Mouse (Mus musculus) embryonic facial prominence, embryonic 15.5 days (tissue): Measurements from ENCODE around the gene Mt1. TPM values are rescaled to one million over a fixed set of nuclear protein-coding genes. Genes with fewer than 3 reads are reported as not detected.
"Not testable (repeated sequence)": the region's sequence is repeated elsewhere in the genome, so short reads cannot be mapped to it uniquely, and the experiment has no call there.

Source experiments
- ATAC-seq: fragments of 200-750 bp; cut with Nextera tagmentation; 2 replicates; pipeline ENCODE4 v1.8.0; 2017; ENCODE audit warnings: low read depth, moderate TSS enrichment; ENCODE audit not compliant: insufficient number of reproducible peaks, low FRiP score, low TSS enrichment
- H3K27ac ChIP-seq: fragments of 300-500 bp; sonication (generic); replicated peaks from 2 replicates; pipeline ENCODE4 v1.5.1; 2015; ENCODE audit warnings: mild to moderate bottlenecking, inconsistent platforms
- H3K27me3 ChIP-seq: fragments of 300-500 bp; sonication (generic); 2 replicates; pipeline ENCODE4 v1.6.1; 2015; ENCODE audit warnings: inconsistent platforms
- H3K36me3 ChIP-seq: fragments of 300-500 bp; sonication (generic); 2 replicates; pipeline ENCODE4 v1.6.1; 2015; ENCODE audit warnings: mild to moderate bottlenecking, inconsistent platforms
- H3K4me1 ChIP-seq: fragments of 300-500 bp; sonication (generic); 2 replicates; pipeline ENCODE4 v1.6.1; 2015; ENCODE audit warnings: inconsistent platforms
- H3K4me2 ChIP-seq: fragments of 300-500 bp; sonication (generic); replicated peaks from 2 replicates; pipeline ENCODE4 v1.6.1; 2015; ENCODE audit warnings: mild to moderate bottlenecking, inconsistent platforms
- H3K4me3 ChIP-seq: fragments of 300-500 bp; sonication (generic); replicated peaks from 2 replicates; pipeline ENCODE4 v1.5.1; 2015; ENCODE audit warnings: mild to moderate bottlenecking, inconsistent platforms
- H3K9ac ChIP-seq: fragments of 300-500 bp; sonication (generic); 2 replicates; pipeline ENCODE4 v1.6.1; 2015; ENCODE audit warnings: inconsistent platforms
- H3K9me3 ChIP-seq: fragments of 300-500 bp; sonication (generic); replicated peaks from 2 replicates; pipeline ENCODE4 v1.6.1; 2016; ENCODE audit warnings: inconsistent platforms
- WGBS: fragments of 180-500 bp; shearing (Covaris S2); methylation state at CpG from one replicate; pipeline ENCODE4 v1.1.7; 2015; 5-methylcytosine and 5-hydroxymethylcytosine counted together
- polyA plus RNA-seq: library from polyadenylated mRNA; unstranded; fragments of >200 nt; fragmentation: Nextera tagmentation; extraction: Ambion mirVana; gene quantifications from 2 replicates; pipeline ENCODE4 v1.2.1, GENCODE M21; 2015

Gene Mt1
- polyA plus RNA-seq, 1 experiment from 2014 or later = 306 TPM

DNA sequence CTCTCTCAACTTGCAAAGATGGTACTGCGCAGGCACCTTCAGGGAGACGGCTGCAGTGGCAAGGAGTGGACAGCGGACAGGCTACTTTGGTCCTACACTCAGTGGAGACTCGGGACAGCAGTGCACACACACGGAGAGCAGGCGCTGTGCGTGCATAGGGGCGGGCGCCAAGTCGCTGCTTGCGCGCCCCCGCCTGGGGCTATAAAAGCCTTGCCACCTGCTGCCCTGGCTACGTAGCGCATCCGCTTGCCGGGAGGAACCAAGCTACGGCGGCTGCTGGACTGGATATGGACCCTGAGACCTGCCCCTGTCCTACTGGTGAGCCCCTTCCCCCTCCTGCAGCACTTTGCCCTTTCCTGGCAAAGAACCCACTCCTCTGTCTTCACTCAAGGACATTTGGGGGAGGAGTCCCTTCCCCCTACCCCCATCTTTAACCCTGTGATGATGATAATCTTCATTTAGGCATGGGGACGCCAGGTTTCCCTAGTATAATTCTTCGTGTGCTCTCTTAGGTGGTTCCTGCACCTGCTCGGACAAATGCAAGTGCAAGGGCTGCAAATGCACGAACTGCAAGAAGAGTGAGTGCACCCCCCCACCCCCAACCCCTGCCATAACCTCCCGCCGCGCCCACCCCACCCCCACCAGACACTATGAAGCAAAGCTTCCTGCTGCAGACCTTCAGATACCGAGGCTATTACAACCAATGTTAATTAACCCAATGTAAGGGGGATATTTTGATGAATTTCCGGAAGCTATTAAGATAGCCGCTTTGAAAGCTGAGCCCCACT lies 26.2 kb upstream of the Mt1 start, which contains the start of gene Mt3:
Gene Mt3, plus strand, starts transcription at position 95 of the 788 bp plus-strand sequence.
- WGBS = 2% methylated on average over 27 of the region's 29 CpGs
- Histone ChIP-seq H3K9ac (no peak within 1 kb of the TSS), H3K4me3 (peak within 1 kb of the TSS; percentile 21), H3K27ac (no peak within 1 kb of the TSS), H3K4me2 (peak within 1 kb of the TSS; percentile 46), H3K9me3 (no peaks in the 10 kb centered on the region), H3K4me1 (peaks cover 16% of the 10 kb centered on the region), H3K36me3 (no peaks in the 10 kb centered on the region), H3K27me3 (peaks cover 28% of the 10 kb centered on the region)
- peak; percentile 61; the same call in 1 of the 2 replicates for ATAC-seq

DNA sequence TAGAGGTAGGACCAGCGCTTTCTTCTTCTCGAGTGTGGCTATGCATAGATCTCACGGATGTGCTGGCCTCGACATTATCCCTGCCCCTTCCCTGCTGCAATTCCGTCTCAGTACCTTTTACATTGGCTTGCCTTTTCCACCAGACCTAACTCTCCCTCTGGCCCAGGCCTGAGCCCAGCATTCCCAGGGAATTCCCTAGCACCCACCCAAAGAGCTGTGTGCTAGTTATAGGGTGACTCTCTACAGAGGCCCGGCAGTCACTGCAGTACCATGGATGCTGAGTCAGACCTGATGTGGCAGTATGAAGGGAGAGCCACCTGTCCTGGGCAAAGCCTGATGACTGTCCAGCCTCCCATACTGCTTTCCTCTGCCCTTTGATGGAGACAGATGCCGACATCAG lies 25.4 kb upstream of the Mt1 start:
- WGBS = 34% methylated on average over 7 of the region's 7 CpGs

DNA sequence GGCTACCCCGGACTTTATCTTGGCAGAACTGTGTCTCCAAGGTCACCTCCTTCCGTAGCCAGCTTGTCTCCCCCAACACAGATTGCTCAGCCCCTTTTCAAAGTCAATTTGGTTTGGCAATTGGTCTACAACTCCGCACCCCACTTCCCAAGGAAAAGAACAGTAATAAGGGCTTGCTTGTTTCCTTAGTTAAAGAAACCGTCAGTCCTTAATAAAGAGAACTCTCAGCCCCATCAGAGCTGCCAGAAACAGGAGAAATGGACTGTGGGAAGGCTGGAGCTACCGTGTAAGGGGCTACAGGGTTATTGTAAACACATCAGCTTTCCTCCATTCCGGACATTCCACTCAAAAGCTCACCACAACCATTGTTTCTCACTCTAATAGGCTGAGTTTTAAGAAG lies 24.3 kb upstream of the Mt1 start:
- Histone ChIP-seq H3K4me2 (no peak overlapping the region), H3K27me3 (peaks cover 28% of the 10 kb centered on the region), H3K4me1 (peaks cover 16% of the 10 kb centered on the region), H3K36me3 (no peaks in the 10 kb centered on the region), H3K9ac (no peak overlapping the region), H3K27ac (no peak overlapping the region), H3K9me3 (no peaks in the 10 kb centered on the region), H3K4me3 (no peak overlapping the region)
- 46% methylated on average over 6 of the region's 6 CpGs for WGBS
- no peak for ATAC-seq

More for the DNA sequence above, 25.4 kb upstream of the Mt1 start:
- H3K4me2 ChIP-seq = no peak overlapping the region
- ATAC-seq = no peak
- no peak overlapping the region for H3K4me3 ChIP-seq
- peaks cover 28% of the 10 kb centered on the region for H3K27me3 ChIP-seq
- H3K36me3 ChIP-seq = no peaks in the 10 kb centered on the region
- no peaks in the 10 kb centered on the region for H3K9me3 ChIP-seq
- peaks cover 16% of the 10 kb centered on the region for H3K4me1 ChIP-seq
- H3K9ac ChIP-seq = no peak overlapping the region
- no peak overlapping the region for H3K27ac ChIP-seq

DNA sequence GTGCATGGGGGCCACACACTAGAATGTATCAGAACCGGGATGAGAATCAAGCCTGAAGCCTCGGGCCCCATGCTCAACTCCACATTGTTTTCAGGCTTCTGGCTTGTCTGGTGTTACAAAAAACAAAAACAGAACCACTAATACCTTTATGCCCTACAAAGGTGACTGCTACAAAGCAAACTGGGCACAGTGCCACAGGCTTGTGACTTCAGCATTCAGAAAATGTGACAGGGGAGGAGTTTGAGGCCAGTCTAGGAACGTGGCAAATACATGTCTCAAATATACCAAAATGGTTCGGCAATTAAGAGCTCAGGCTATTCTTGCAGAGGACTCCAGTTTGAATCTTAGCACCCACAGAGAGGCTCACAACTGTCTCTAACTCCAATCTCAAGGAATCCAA lies 22.8 kb upstream of the Mt1 start:
- H3K27me3 ChIP-seq = peaks cover 28% of the 10 kb centered on the region
- no peaks in the 10 kb centered on the region for H3K36me3 ChIP-seq
- no peaks in the 10 kb centered on the region for H3K9me3 ChIP-seq
- no peak overlapping the region for H3K4me2 ChIP-seq
- WGBS = 59% methylated on average over 4 of the region's 4 CpGs
- H3K4me1 ChIP-seq = peaks cover 16% of the 10 kb centered on the region
- no peak for ATAC-seq
- no peak overlapping the region for H3K9ac ChIP-seq
- H3K4me3 ChIP-seq = no peak overlapping the region
- no peak overlapping the region for H3K27ac ChIP-seq

DNA sequence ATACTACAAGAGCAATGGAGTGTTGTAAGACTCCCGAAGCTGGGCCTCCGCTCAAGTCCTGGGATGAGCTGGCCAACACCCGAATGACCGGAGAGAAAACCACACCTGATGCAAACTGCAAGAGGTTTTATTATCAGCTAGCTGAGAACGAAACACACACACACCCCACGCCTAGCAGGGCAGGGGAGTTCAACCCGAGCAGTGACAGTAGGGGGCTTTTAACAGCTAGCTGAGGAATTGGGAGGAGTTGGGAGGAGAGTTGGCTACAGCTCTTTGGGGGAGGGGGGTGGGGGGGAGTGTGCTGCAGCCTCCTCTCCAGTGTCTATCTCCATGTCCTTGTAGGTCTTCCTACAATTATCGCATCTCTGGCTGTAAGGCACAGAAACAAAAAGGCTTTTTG lies 13.1 kb upstream of the Mt1 start:
- not testable (repeated sequence) for H3K4me1 ChIP-seq, ATAC-seq, H3K36me3 ChIP-seq, H3K9me3 ChIP-seq, H3K27me3 ChIP-seq, H3K9ac ChIP-seq, H3K27ac ChIP-seq, H3K4me3 ChIP-seq, H3K4me2 ChIP-seq
- 71% methylated on average over 8 of the region's 8 CpGs for WGBS

DNA sequence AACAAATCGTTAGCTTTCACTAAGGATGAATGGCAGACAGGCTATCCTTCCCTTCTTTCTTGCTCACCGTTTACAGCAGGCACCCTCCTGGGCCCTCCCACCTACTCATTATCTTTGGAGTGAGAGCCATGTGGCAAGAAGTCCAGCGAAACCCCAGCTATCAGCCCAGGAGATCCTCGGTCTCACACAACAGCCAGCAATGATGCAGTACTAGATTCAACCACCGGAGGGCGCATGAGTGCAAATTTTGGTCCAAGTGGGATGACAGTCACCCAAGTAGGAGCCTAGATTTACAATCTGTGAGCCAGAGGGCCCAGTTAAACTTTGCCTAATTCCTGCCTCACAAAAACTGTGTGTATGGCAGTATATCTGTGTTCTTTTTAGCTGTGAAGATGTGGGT lies 11.6 kb upstream of the Mt1 start:
- Histone ChIP-seq H3K9ac (no peak overlapping the region), H3K27me3 (peaks cover 22% of the 10 kb centered on the region), H3K4me3 (no peak overlapping the region), H3K4me2 (peak overlapping the region; percentile 25; the same call in 1 of the 2 replicates), H3K9me3 (no peaks in the 10 kb centered on the region), H3K36me3 (no peaks in the 10 kb centered on the region), H3K27ac (no peak overlapping the region), H3K4me1 (peaks cover 15% of the 10 kb centered on the region)
- no peak for ATAC-seq
- 5% methylated on average over 6 of the region's 6 CpGs for WGBS

DNA sequence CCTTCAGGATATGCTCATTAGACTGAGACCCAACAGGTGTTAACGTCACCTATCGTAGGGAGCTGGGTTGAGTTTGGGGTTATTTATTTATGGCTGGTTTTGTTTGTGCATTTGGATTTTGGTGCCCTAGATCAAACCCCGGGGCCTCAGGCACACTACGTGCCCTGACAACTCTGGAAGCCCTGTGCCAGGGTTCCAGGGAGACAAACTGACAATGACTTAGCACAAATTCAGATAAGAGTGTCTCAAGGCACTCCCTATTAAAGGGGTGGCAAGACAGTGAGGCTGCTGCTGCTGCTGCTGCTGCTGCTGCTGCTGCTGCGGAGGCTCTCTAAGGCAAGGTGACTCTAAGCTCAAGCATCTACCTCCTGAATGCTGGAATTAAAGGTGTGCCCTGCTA lies 9.3 kb upstream of the Mt1 start:
- no peak overlapping the region for H3K27ac ChIP-seq
- H3K4me3 ChIP-seq = no peak overlapping the region
- ATAC-seq = no peak
- H3K27me3 ChIP-seq = peaks cover 43% of the 10 kb centered on the region
- H3K36me3 ChIP-seq = no peaks in the 10 kb centered on the region
- no peaks in the 10 kb centered on the region for H3K9me3 ChIP-seq
- WGBS = 76% methylated on average over 5 of the region's 5 CpGs
- no peak overlapping the region for H3K9ac ChIP-seq
- peaks cover 28% of the 10 kb centered on the region for H3K4me1 ChIP-seq
- no peak overlapping the region for H3K4me2 ChIP-seq

DNA sequence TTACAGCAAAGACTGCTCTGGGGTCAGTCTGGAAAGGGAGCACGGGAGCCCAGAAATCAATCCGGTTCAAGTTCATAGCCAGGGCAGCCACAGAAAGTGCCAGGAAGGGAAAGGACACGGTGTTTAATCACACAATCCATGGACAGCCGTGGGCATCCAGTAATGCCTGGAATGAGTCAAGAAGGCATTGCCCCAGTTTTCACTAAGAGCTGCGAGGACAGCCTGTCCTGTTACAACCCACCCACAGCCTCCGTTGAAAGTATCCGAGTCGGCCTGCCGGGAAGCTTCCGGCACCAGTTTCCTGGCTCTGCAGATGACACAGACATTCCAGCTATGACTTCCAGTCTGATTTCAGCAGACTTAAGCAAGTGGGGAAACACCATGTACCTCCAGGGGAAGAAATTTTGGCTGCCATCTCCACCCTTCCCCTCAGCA lies 7.5 kb upstream of the Mt1 start:
- H3K4me2 ChIP-seq = peak overlapping the region; percentile 93
- no peaks in the 10 kb centered on the region for H3K36me3 ChIP-seq
- no peaks in the 10 kb centered on the region for H3K9me3 ChIP-seq
- no peak for ATAC-seq
- no peak overlapping the region for H3K27ac ChIP-seq
- peaks cover 59% of the 10 kb centered on the region for H3K27me3 ChIP-seq
- H3K4me3 ChIP-seq = peak overlapping the region; percentile 49
- no peak overlapping the region for H3K9ac ChIP-seq
- H3K4me1 ChIP-seq = peaks cover 28% of the 10 kb centered on the region
- 26% methylated on average over 10 of the region's 10 CpGs for WGBS

DNA sequence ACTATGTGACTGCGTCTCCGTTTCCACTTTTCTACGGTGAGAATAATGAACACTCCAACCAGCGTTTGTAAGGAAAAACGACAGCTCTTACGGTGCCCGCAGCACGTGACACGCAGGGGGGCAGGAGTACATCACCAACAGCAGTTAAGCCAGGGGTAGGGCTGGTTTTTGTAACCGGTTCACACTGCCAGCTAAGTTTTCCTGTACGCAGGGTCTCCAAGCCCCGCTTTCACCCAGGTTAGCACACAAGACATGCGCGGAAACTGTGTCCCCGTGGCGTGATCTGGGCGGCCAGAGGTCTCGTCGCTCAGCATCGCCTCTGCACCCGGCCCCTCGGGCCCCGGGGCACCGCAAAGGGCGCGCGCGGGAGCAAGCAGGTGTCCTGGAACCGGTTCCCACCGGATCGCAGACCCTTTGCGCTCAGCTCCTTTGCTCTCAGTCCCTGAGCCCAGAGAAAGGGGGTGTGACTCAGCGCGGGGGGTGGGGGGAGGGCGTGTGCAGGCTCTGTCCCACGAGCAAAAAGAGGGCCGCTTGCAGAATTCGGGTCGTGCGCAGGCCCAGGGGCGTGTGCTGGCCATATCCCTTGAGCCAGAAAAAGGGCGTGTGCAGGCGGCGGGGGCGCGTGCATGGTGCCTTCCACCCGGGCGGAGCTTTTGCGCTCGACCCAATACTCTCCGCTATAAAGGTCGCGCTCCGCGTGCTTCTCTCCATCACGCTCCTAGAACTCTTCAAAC lies 6.6 kb upstream of the Mt1 start, which contains the start of gene Mt2:
Gene Mt2, plus strand, starts transcription at position 590 of the 734 bp plus-strand sequence.
- peak within 1 kb of the TSS; percentile 93 for H3K4me2 ChIP-seq
- peak; percentile 55 for ATAC-seq

DNA sequence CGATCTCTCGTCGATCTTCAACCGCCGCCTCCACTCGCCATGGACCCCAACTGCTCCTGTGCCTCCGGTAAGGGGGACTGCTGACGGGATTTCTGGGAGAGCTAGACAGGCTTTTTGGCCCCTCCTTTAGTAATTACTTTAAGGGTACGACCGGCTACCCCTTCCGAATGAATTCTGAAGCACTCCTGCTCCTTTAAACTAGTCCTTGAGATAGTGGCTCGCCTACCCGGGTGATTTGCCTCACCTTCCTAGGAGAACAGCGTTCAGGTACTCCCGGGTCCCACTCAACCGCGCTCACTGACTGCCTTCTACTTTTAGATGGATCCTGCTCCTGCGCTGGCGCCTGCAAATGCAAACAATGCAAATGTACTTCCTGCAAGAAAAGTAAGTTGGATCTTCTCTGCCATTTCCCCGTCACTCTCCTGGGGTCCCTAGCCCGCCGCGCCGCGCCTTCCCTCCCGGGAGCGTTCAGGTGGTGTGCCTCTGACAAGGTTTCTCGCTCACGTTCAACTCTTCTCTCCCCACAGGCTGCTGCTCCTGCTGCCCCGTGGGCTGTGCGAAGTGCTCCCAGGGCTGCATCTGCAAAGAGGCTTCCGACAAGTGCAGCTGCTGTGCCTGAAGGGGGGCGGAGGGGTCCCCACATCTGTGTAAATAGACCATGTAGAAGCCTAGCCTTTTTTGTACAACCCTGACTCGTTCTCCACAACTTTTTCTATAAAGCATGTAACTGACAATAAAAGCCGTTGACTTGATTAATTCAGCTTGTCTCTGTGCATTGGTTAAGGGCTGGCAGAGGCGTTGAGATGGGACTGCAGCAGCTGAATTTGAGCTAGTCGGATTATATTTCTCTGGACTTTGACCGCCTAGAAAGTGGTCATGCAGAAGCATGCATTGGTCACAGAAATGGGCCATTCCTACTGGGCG lies 5.8 kb upstream of the Mt1 start:
- WGBS = 2% methylated on average over 39 of the region's 39 CpGs
- no peaks in the 10 kb centered on the region for H3K36me3 ChIP-seq
- H3K9ac ChIP-seq = 0 out of 2 replicates have a peak overlapping the region, but pooled peaks have one; percentile 2

More for the DNA sequence above, 6.6 kb upstream of the Mt1 start, which contains the start of gene Mt2:
- Histone ChIP-seq H3K9ac (0 out of 2 replicates have a peak within 1 kb of the TSS, but pooled peaks have one; percentile 2), H3K27me3 (peaks cover 67% of the 10 kb centered on the region), H3K4me3 (peak within 1 kb of the TSS; percentile 49), H3K4me1 (peaks cover 25% of the 10 kb centered on the region), H3K9me3 (no peaks in the 10 kb centered on the region), H3K27ac (peak within 1 kb of the TSS; percentile 45), H3K36me3 (no peaks in the 10 kb centered on the region)
- WGBS = under 1% methylated on average over 56 of the region's 56 CpGs

More for the DNA sequence above, 5.8 kb upstream of the Mt1 start:
- no peak for ATAC-seq
- H3K27me3 ChIP-seq = peaks cover 70% of the 10 kb centered on the region
- peak overlapping the region; percentile 49 for H3K4me3 ChIP-seq
- H3K4me2 ChIP-seq = peak overlapping the region; percentile 93
- H3K4me1 ChIP-seq = peaks cover 25% of the 10 kb centered on the region
- H3K9me3 ChIP-seq = no peaks in the 10 kb centered on the region
- peak overlapping the region; percentile 45 for H3K27ac ChIP-seq
